Mouse (Mus musculus): ENCODE measurements at regions not wholly inside any gene's neighbourhood (a gene's known extent, or its start where the extent isn't known, plus 50 kb on each side); places are given as distances from the start of the nearest gene placed in this dataset.

- DNase-seq: no peak
These were observed 65.0 kb upstream of the Pik3cg start for GRCm38 (mm10) chr12:32273474-32273873.

- DNase-seq: no peak
These were observed 71.4 kb upstream of the Pik3cg start for GRCm38 (mm10) chr12:32279861-32280260.

DNA sequence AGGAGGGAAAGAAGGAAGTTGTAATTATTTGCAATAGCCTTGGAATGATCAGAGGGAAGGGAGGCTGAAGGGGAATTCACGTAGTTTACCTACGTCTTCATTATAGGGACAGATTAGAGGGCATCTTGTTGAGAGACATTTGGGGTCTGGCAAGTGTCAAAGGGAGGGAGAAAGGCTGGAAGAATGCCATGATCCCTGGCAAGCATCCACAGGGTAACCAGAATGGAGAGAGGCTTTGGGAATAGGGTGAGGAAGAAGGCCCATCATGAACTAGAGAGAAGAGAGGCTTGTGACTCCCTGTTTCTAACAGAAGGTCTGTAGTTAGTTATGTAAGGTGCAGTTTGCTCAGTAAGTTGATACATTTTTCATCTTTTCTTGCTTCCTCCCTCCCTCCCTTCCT is 71.8 kb upstream of the Pik3cg start:
- DNase-seq: no peak

GRCm38 (mm10) chr12:32282371-32283163 is 74.1 kb upstream of the Pik3cg start:
- DNase-seq: no peak

- no peak for DNase-seq
These were observed 76.6 kb upstream of the Pik3cg start for GRCm38 (mm10) chr12:32285039-32285438.

DNA sequence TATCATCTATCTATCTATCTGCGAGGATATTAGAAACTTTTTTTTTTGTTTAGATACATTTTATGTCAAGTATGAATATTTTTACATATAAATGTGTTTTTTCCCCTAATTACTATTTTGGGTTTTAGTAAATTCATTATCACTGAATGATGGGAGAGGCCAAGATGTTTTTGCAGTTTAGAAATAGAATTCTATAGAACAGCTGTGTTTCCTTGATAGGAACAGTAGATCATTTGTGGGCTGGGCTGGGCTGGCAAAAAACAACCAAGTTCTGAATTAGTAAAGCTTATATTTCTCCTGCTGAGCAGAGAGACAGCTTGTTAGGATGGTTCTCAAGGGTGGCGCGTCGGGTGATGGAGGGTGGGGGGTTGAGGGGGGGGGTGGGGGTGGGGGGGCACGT is 78.2 kb upstream of the Pik3cg start:
- no peak for DNase-seq

DNA sequence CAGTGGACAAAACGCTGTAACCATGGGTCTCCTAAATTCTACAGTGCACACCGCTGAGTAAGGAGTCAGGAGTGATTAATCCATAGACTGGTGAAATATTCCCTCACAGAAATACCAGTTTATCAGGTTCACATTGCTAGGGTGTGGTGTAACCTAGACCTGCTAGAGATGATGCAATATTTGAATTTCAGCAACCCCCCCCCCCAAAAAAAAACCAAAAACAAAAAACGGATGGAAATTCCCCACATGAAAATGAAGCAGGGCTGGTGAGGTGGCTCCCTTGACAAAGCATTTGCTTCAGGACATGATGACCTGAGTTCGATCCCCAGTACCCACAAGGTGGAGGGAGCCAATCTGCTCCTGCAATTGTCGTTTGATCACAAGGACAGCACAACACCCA is 82.7 kb upstream of the Pik3cg start:
- DNase-seq: no peak

GRCm38 (mm10) chr12:32291962-32292748 is 83.7 kb upstream of the Pik3cg start:
- DNase-seq: peak; percentile 56 to 57

GRCm38 (mm10) chr12:32292749-32293128 is 84.3 kb upstream of the Pik3cg start:
- peak; percentile 44 to 48 for DNase-seq

DNA sequence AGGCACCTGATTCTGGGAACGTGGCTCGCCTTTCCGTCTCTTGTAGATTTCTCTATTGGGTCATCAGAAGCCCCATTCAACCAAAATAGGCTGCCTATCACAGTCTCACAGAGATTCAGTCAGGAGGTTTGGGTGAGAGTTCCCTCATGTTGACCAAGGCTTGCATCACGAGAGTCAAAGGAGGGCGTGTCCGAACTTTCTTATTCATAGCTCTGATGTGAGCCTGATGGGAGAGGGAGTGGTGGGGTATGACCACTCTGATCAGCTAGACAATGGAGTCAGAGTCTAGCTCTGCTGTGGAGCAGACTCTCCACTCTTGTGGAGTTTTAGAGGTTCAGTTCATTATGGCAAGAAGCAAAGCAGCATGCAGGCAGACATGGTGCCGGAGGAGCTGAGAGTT is 81.1 kb upstream of the Ccdc71l start:
- no peak for DNase-seq

- DNase-seq: no peak
These were observed 78.8 kb upstream of the Ccdc71l start for GRCm38 (mm10) chr12:32299714-32300113.

GRCm38 (mm10) chr12:32305736-32306135 is 72.8 kb upstream of the Ccdc71l start:
- no peak for DNase-seq

DNA sequence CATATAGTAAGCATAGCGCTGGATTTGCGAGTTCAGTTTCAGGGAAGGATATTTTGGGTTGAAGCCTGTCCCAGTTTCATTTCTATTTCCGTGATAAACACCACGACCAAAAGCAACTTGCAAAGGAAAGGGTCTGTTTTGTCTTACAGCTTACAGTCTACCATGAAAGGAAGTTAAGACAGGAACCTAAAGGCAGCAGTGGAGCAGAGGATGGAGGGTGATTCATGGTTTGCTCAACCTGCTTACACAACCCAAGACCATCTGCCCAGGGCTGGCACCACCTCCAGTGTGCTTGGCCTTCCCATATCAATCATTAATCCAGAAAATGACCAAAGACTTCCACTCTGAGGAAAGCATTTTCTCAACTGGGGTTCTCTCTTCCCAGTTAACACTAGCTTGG is 72.2 kb upstream of the Ccdc71l start:
- DNase-seq: peak; percentile 15 to 16

DNA sequence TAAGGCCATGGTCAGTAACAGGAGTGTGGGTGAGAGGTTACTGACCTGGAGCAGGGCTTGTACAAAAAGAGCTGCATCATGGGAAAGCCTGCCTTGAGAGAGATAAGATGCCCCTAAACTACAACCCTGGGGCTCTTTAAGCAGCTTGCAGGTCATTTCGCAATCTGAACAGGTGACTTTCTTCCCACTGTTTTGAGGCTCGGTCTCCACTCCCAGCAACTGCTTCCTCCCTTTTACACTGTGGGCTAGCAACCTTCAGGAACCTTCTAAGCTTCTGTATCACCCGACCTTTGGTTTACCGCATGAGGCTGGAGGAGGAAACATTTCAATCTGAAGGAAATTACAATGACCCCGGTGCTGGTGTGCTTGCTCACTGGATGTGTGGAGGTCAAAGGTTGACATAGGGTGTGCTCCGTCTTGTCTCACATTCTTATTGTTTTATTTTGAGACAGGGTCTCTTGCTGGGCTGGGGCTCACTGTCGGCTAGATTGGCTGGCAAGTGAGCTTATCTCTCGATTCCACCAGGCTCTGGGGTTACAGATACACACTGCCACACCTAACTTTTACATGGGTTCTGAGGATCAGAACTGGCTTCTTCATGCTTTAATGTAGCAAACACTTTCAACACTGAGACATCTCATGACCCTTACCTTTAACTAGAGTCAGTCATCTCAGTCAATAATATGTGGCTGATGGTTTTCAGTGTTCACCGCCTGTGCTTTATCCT is 71.1 kb upstream of the Ccdc71l start:
- DNase-seq: no peak

GRCm38 (mm10) chr12:32315099-32315783 is 63.3 kb upstream of the Ccdc71l start:
- no peak for DNase-seq

Data from adrenal gland, postnatal 36 days (tissue).